ENCODE assay signal across 8 mouse cellular contexts in the genomic region with DNA sequence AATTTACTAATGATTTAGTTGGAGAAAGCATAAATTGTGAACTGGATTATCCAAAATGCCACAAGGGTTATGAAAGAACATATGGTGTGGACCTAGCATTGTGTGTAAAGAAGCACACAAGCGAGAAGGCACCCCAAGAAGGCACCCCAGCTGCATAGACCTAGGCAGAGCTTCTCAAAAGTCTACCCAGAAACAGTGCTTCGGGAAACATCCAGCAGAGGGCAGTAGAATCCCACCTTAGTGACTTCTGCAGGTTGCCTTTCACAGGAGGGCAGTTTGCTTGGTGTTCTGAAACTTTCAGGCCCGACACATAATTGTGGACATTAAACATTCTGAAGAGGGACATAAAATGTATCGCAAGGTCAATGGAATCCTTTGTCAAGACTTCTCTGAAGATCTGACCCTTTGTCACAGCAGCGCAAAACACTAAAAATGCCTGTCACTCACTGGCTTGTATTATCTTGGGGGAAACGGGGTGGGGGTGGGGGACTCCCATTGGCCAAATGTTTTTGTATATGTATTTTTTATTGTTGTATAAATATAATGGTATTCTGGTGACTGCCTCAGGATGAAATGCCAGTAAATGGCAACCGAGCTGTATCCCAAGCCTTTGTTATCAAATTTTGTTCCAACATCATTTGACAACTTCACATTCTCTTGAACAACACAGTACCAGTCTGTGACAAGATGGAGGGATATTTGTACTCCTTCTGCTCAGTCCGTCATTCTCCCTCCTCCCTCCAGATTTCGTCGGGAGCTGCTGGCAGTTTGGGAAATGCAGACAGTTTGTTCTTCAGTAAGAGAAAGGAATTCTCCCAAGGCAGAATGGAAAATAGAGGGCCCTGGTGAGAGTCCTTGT.
DNase-seq lines count a peak whose midpoint lies in the region; ATAC-seq and TF ChIP-seq lines count a peak whose summit lies in the region.

No protein-coding gene starts in this region.

- no peaks in the 10 kb centered on the region for H3K9me3 ChIP-seq in liver, embryonic 13.5 days (replicated peaks)

- H3K4me2 ChIP-seq in liver, embryonic 13.5 days = no peak overlapping the region

- WGBS in liver, embryonic 13.5 days (ENCODE audit: insufficient replicate concordance) = 49% methylated on average over 10 of the region's 10 CpGs

- no peak overlapping the region for H3K27ac ChIP-seq in cortical plate, adult 2 months (ENCODE audit: insufficient read depth, low read length)
- no peak overlapping the region for H3K27ac ChIP-seq in liver, embryonic 13.5 days

- H3K79me3 ChIP-seq in C2C12 (ENCODE audit: low read depth) = no peaks in the 10 kb centered on the region

- TF ChIP-seq POLR2A in cortical plate, adult 2 months (IDR thresholded peaks at IDR 0.05; ENCODE audit: extremely low read depth, insufficient read depth, low read length) = no peak

- H3K36me3 ChIP-seq in C2C12 (ENCODE audit: control insufficient read depth, insufficient read depth) = no peaks in the 10 kb centered on the region
- H3K36me3 ChIP-seq in liver, embryonic 13.5 days = no peaks in the 10 kb centered on the region

- ATAC-seq in liver, embryonic 13.5 days (ENCODE audit: low read depth) = no peak

- H3ac ChIP-seq in C2C12 (ENCODE audit: control insufficient read depth, insufficient read length, low read depth) = no peak overlapping the region

- H3K79me2 ChIP-seq in C2C12 (ENCODE audit: control insufficient read depth, insufficient read depth) = no peaks in the 10 kb centered on the region

- H3K27me3 ChIP-seq in C2C12 (ENCODE audit: control insufficient read depth, insufficient read depth, insufficient read length) = peaks cover 4% of the 10 kb centered on the region
- H3K27me3 ChIP-seq in liver, embryonic 13.5 days = no peaks in the 10 kb centered on the region

- no peaks in the 10 kb centered on the region for H3K4me1 ChIP-seq in cortical plate, adult 2 months (ENCODE audit: control insufficient read depth, insufficient read depth, low read length)
- no peaks in the 10 kb centered on the region for H3K4me1 ChIP-seq in liver, embryonic 13.5 days (replicated peaks)

- peak; percentile 48 to 56 for DNase-seq in adrenal gland, adult 18-20 months (ENCODE audit: low spot score in 2 of 2)
- DNase-seq in gastrocnemius, postnatal 25 days = peak; percentile 13
- DNase-seq in kidney, postnatal 25 days = peak; percentile 48 to 80
- DNase-seq in liver, embryonic 13.5 days = peak; percentile 3
- peak; percentile 26 for DNase-seq in ovary, postnatal 36 days (ENCODE audit: low spot score)
- no peak for DNase-seq in spleen, postnatal 36 days (ENCODE audit: low spot score in 2 of 2)

- H3K4me3 ChIP-seq in C2C12 (ENCODE audit: insufficient read depth, poor library complexity, severe bottlenecking) = no peak overlapping the region
- no peak overlapping the region for H3K4me3 ChIP-seq in cortical plate, adult 2 months (ENCODE audit: insufficient read depth, low read length)
- H3K4me3 ChIP-seq in liver, embryonic 13.5 days (replicated peaks) = no peak overlapping the region

- no peak overlapping the region for H3K9ac ChIP-seq in liver, embryonic 13.5 days

- peak; percentile 34 for TF ChIP-seq CTCF in C2C12 (IDR thresholded peaks at IDR 0.05; ENCODE audit: control insufficient read depth, insufficient read depth, insufficient read length)
- TF ChIP-seq CTCF in cortical plate, adult 2 months (IDR thresholded peaks at IDR 0.05; ENCODE audit: extremely low read depth, insufficient read depth, low read length) = peak; percentile 88

TF ChIP-seq in C2C12, 6 proteins besides CTCF, POLR2A, EP300 and RAD21:
- TF ChIP-seq USF1 (IDR thresholded peaks at IDR 0.05; ENCODE audit: low read depth) = no peak
- TF ChIP-seq FOSL1 (IDR thresholded peaks at IDR 0.05; ENCODE audit: insufficient read depth, low read length, poor library complexity, severe bottlenecking) = no peak
- no peak for TF ChIP-seq MYOD1 (IDR thresholded peaks at IDR 0.05; ENCODE audit: control insufficient read depth, insufficient read length, low read depth)
- TF ChIP-seq CEBPB (IDR thresholded peaks at IDR 0.05; ENCODE audit: low read depth) = no peak
- no peak for TF ChIP-seq MYOG (IDR thresholded peaks at IDR 0.05; ENCODE audit: control insufficient read depth, extremely low read depth, insufficient read length)
- TF ChIP-seq MAX (IDR thresholded peaks at IDR 0.05) = no peak
TF ChIP-seq in C2C12: peak in this region for 0.

Comparison
In these comparisons a context has a peak if more than half of its experiments do, and no peak if none do; other contexts are left out.
1. DNase-seq: peak in adrenal gland, adult 18-20 months (2 of 2), gastrocnemius, postnatal 25 days (single experiment), kidney, postnatal 25 days (2 of 2), liver, embryonic 13.5 days (single experiment) and ovary, postnatal 36 days (single experiment); none in spleen, postnatal 36 days (0 of 2).